Mouse (Mus musculus): ENCODE data around the gene Eya3. TPM values are rescaled to one million over a fixed set of nuclear protein-coding genes. Genes with fewer than 3 reads are reported as not detected.

Gene Eya3
- total RNA-seq (2021) (10 to 100 TPM; 29.8 to 31.8 TPM), polyA plus RNA-seq (2012; rRNA removed) (26.6 and 41.7 TPM in 2 replicates)
- long read RNA-seq, full-length matches to known transcripts = 1 of 5 reads
- long read RNA-seq, partial matches to known transcripts = 0 of 5 reads
- long read RNA-seq, other reads (novel, unspliced or antisense) = 4 of 5 reads

DNA sequence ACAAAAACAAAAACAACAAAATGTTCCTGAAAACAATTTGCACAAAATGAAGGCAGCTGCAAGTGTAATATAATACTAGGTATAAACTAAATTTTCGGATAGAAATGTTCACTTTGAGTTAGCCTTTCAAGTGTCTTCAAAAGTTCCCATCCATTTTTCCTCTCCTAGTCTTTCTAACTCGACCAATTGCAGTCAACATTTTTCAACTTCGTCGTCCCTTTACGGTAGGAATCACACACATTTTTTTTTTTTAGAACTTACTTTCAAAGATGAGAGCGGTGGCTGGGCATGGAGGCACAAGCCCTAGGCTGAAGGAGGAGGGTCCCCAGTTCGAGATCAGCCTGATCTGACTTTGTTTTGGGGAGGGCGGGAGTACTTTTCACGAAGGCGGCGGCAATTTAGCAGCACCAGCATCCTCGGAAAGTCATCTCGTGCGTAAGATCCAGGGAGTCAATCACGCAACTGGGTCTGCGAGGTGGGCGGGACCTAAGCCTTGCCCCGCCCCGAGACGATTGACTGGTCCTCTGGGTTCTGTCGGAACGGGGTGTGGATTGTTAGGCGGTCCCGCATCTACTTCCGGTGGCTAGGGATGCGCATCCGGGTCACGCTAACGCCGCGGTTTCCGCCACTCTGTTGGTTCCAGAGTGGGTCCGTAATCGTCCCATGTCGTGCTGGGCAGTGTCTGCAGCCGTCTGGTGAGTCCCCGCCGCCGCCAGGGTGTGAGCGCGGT lies at the start of gene Eya3:
Gene Eya3 (plus strand): TSS at position 527 of the 730 bp plus-strand sequence.
- intact Hi-C loops (cut with DNase I) = no loop called here
- DNase-seq = peak; percentile 94 to 96
- H3K27ac ChIP-seq = peak within 1 kb of the TSS; percentile 84
- H3K9ac ChIP-seq (ENCODE audit: low read depth, low read length) = peak within 1 kb of the TSS; percentile 85
- H3K27me3 ChIP-seq (ENCODE audit: control insufficient read depth, insufficient read depth, low read length) = no peaks in the 10 kb centered on the region
- H3K4me3 ChIP-seq = peak within 1 kb of the TSS; percentile 97
- TF ChIP-seq CTCF (IDR thresholded peaks at IDR 0.05) = no peak
- TF ChIP-seq EP300 (IDR thresholded peaks at IDR 0.05; ENCODE audit: insufficient read depth, low read depth, low read length) = peak; percentile 64; the same call in 1 of the 2 replicates
- TF ChIP-seq POLR2A (IDR thresholded peaks at IDR 0.05; ENCODE audit: insufficient read depth, low read depth, low read length) = peak; percentile 83
- 0 out of 2 replicates have a peak, but pooled peaks cover 1% of the 10 kb centered on the region for H3K79me2 ChIP-seq (replicated peaks; ENCODE audit: control insufficient read depth, insufficient read depth, low read length)
- WGBS = 1% methylated on average over 41 of the region's 41 CpGs
- H3K4me1 ChIP-seq (ENCODE audit: control insufficient read depth, insufficient read depth, low read length) = peaks cover 4% of the 10 kb centered on the region
- peaks cover 7% of the 10 kb centered on the region for H3K36me3 ChIP-seq (ENCODE audit: control insufficient read depth, insufficient read depth, low read length)

DNA sequence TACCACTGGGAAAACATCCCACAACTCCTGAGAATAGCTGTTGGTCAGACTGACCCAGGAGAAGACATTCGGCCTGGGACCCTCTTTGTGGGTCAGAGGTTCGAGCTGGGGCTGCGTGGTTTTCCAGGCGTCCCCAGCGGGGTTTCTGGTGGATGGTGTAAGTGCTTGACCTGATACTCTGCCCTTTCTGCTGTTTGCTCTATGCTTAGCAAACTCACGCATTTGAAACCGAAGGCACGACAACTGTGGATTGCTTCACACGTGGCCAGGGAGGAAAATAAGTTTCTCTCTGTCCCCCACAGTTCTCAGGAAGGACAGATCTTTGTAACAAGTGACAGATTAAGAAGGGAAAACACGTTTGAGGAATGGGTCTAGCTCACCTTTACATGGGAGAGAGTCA lies 48.1 kb upstream of the Eya3 start:
- no peaks in the 10 kb centered on the region for H3K79me2 ChIP-seq (replicated peaks; ENCODE audit: control insufficient read depth, insufficient read depth, low read length)
- no peaks in the 10 kb centered on the region for H3K36me3 ChIP-seq (ENCODE audit: control insufficient read depth, insufficient read depth, low read length)
- H3K27ac ChIP-seq = no peak overlapping the region
- H3K4me1 ChIP-seq (ENCODE audit: control insufficient read depth, insufficient read depth, low read length) = no peaks in the 10 kb centered on the region; the same call in 1 of the 2 replicates
- TF ChIP-seq POLR2A (IDR thresholded peaks at IDR 0.05; ENCODE audit: insufficient read depth, low read depth, low read length) = no peak
- TF ChIP-seq EP300 (IDR thresholded peaks at IDR 0.05; ENCODE audit: insufficient read depth, low read depth, low read length) = no peak
- no peak overlapping the region for H3K4me3 ChIP-seq
- H3K9ac ChIP-seq (ENCODE audit: low read depth, low read length) = no peak overlapping the region
- 87% methylated on average over 10 of the region's 10 CpGs for WGBS
- H3K27me3 ChIP-seq (ENCODE audit: control insufficient read depth, insufficient read depth, low read length) = no peaks in the 10 kb centered on the region
- DNase-seq = no peak
- intact Hi-C loops (cut with DNase I) = no loop called here

- Histone ChIP-seq H3K79me2 (replicated peaks; ENCODE audit: control insufficient read depth, insufficient read depth, low read length) (no peaks in the 10 kb centered on the region), H3K36me3 (ENCODE audit: control insufficient read depth, insufficient read depth, low read length) (no peaks in the 10 kb centered on the region), H3K27ac (no peak overlapping the region), H3K4me1 (ENCODE audit: control insufficient read depth, insufficient read depth, low read length) (no peaks in the 10 kb centered on the region; the same call in 1 of the 2 replicates), H3K27me3 (ENCODE audit: control insufficient read depth, insufficient read depth, low read length) (no peaks in the 10 kb centered on the region), H3K4me3 (no peak overlapping the region), H3K9ac (ENCODE audit: low read depth, low read length) (no peak overlapping the region)
- TF ChIP-seq CTCF (IDR thresholded peaks at IDR 0.05) = no peak
- no peak for TF ChIP-seq POLR2A (IDR thresholded peaks at IDR 0.05; ENCODE audit: insufficient read depth, low read depth, low read length)
- TF ChIP-seq EP300 (IDR thresholded peaks at IDR 0.05; ENCODE audit: insufficient read depth, low read depth, low read length) = no peak
- peak in 1 of 2 experiments; percentile 63 for DNase-seq
- 85% methylated on average over 9 of the region's 9 CpGs for whole genome bisulfite sequencing
- intact Hi-C loops (cut with DNase I) = no loop called here
Observed at GRCm38 (mm10) chr4:132592958-132593357, 45.8 kb upstream of the Eya3 start.

DNA sequence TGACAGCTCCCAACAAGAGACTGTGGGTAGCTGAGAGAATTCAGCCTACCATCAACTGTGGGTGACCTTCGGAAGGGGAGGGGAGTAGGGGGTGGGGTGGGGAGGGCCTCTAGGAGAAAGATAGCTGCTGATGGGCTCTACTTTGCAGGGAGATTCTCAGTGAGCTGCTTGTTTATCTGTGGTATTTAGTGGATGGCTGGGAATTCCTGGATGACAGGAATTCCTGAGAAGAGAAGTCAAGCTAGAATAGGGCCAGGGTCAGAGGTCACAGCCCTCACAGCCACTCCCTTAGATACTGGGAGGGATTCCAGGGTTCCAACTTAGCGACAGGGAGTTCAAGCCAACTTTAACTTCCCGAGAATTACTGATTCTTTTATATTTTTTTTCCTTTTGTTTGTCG lies 44.6 kb upstream of the Eya3 start:
- WGBS = 22% methylated on average over 4 of the region's 4 CpGs
- no peaks in the 10 kb centered on the region for H3K79me2 ChIP-seq (replicated peaks; ENCODE audit: control insufficient read depth, insufficient read depth, low read length)
- H3K27ac ChIP-seq = no peak overlapping the region
- DNase-seq = no peak
- no peaks in the 10 kb centered on the region for H3K36me3 ChIP-seq (ENCODE audit: control insufficient read depth, insufficient read depth, low read length)
- H3K4me3 ChIP-seq = no peak overlapping the region
- no peaks in the 10 kb centered on the region for H3K27me3 ChIP-seq (ENCODE audit: control insufficient read depth, insufficient read depth, low read length)
- no peak overlapping the region for H3K9ac ChIP-seq (ENCODE audit: low read depth, low read length)
- intact Hi-C loops (cut with DNase I) = no loop called here
- no peaks in the 10 kb centered on the region; the same call in 1 of the 2 replicates for H3K4me1 ChIP-seq (ENCODE audit: control insufficient read depth, insufficient read depth, low read length)
- TF ChIP-seq POLR2A (IDR thresholded peaks at IDR 0.05; ENCODE audit: insufficient read depth, low read depth, low read length) (no peak), CTCF (IDR thresholded peaks at IDR 0.05) (no peak), EP300 (IDR thresholded peaks at IDR 0.05; ENCODE audit: insufficient read depth, low read depth, low read length) (no peak)

GRCm38 (mm10) chr4:132598861-132599260 lies 39.9 kb upstream of the Eya3 start:
- no peak overlapping the region for H3K9ac ChIP-seq (ENCODE audit: low read depth, low read length)
- H3K79me2 ChIP-seq (replicated peaks; ENCODE audit: control insufficient read depth, insufficient read depth, low read length) = no peaks in the 10 kb centered on the region
- 84% methylated on average over 2 of the region's 2 CpGs for WGBS
- no peak overlapping the region for H3K27ac ChIP-seq
- H3K4me1 ChIP-seq (ENCODE audit: control insufficient read depth, insufficient read depth, low read length) = no peaks in the 10 kb centered on the region
- intact Hi-C loops (cut with DNase I) = no loop called here
- no peak overlapping the region for H3K4me3 ChIP-seq
- H3K27me3 ChIP-seq (ENCODE audit: control insufficient read depth, insufficient read depth, low read length) = no peaks in the 10 kb centered on the region
- TF ChIP-seq POLR2A (IDR thresholded peaks at IDR 0.05; ENCODE audit: insufficient read depth, low read depth, low read length) (no peak), EP300 (IDR thresholded peaks at IDR 0.05; ENCODE audit: insufficient read depth, low read depth, low read length) (no peak), CTCF (IDR thresholded peaks at IDR 0.05) (no peak)
- no peak for DNase-seq
- no peaks in the 10 kb centered on the region for H3K36me3 ChIP-seq (ENCODE audit: control insufficient read depth, insufficient read depth, low read length)

DNA sequence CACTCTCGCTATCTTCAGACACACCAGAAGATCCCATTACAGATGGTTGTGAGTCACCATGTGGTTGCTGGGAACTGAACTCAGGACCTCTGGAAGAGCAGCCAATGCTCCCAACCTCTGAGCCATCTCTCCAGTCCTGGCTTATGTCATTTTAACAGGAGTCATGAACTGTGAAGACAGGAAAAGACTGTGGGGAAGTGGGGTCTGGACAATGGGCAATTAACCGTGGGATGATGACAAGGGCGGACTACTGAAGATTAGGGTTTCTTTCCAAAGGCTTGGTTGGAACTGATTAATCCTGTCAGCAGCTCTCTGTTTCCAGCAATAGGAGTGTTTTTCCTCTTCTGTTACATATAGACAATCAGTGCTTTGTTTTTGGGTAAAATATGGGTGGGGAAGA lies 39.0 kb upstream of the Eya3 start:
- no peak overlapping the region for H3K27ac ChIP-seq
- no peaks in the 10 kb centered on the region for H3K4me1 ChIP-seq (ENCODE audit: control insufficient read depth, insufficient read depth, low read length)
- H3K9ac ChIP-seq (ENCODE audit: low read depth, low read length) = no peak overlapping the region
- no peak for TF ChIP-seq CTCF (IDR thresholded peaks at IDR 0.05)
- no peak for TF ChIP-seq POLR2A (IDR thresholded peaks at IDR 0.05; ENCODE audit: insufficient read depth, low read depth, low read length)
- no peak for TF ChIP-seq EP300 (IDR thresholded peaks at IDR 0.05; ENCODE audit: insufficient read depth, low read depth, low read length)
- H3K36me3 ChIP-seq (ENCODE audit: control insufficient read depth, insufficient read depth, low read length) = no peaks in the 10 kb centered on the region
- intact Hi-C loops (cut with DNase I) = no loop called here
- no peaks in the 10 kb centered on the region for H3K27me3 ChIP-seq (ENCODE audit: control insufficient read depth, insufficient read depth, low read length)
- no peak for DNase-seq
- WGBS = 35% methylated on average over 3 of the region's 3 CpGs
- no peak overlapping the region for H3K4me3 ChIP-seq
- H3K79me2 ChIP-seq (replicated peaks; ENCODE audit: control insufficient read depth, insufficient read depth, low read length) = no peaks in the 10 kb centered on the region
